Mouse (Mus musculus): ENCODE data around the gene Bcl7b. TPM values are rescaled to one million over a fixed set of nuclear protein-coding genes. Genes with fewer than 3 reads are reported as not detected.

The Bcl7b gene
- polyA plus RNA-seq, 1 experiment from 2014 or later: 48.0 TPM

DNA sequence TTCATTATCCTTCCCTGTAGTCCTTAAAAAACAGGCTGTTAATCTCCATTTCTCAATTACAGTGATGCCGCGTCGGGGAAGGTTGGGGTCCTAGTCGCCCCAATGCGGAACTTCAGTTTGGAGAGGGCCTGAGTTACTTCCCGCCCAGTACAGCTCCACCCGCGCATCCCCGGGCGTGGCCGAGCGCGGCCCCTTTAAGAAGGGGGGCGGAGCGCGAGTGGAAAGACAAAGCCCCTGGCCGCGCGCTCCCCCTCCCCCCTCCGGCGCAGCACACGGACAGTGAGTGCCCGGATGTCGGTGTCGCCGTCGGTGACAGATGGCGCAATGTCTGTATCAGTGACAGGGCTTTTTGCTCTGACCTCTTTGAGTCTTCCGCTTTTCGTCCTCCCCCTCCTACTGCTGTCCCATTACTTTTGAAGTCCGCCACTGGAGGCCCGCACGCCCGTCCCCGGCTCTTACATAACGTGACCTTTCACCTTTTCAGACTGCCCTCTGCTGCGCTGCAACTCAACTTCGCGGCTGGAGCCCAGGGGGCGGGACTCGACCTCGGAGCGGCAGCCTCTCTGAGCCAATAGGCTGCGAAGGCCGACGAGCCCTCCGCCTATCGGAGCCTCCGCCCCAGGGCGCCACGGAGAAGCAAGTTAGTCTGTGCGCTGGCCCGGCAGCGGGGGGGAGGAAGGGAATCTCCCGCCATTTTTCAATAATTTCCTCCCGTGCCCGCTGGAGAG lies 18.7 kb downstream of the Bcl7b start, which contains the start of gene Baz1b:
Gene Baz1b (plus strand): TSS at position 644 of the 728 bp plus-strand sequence.
- WGBS: 0% methylated on average over 57 of the region's 57 CpGs
- peak within 1 kb of the TSS; percentile 96 for H3K27ac ChIP-seq (ENCODE audit: low read depth)

DNA sequence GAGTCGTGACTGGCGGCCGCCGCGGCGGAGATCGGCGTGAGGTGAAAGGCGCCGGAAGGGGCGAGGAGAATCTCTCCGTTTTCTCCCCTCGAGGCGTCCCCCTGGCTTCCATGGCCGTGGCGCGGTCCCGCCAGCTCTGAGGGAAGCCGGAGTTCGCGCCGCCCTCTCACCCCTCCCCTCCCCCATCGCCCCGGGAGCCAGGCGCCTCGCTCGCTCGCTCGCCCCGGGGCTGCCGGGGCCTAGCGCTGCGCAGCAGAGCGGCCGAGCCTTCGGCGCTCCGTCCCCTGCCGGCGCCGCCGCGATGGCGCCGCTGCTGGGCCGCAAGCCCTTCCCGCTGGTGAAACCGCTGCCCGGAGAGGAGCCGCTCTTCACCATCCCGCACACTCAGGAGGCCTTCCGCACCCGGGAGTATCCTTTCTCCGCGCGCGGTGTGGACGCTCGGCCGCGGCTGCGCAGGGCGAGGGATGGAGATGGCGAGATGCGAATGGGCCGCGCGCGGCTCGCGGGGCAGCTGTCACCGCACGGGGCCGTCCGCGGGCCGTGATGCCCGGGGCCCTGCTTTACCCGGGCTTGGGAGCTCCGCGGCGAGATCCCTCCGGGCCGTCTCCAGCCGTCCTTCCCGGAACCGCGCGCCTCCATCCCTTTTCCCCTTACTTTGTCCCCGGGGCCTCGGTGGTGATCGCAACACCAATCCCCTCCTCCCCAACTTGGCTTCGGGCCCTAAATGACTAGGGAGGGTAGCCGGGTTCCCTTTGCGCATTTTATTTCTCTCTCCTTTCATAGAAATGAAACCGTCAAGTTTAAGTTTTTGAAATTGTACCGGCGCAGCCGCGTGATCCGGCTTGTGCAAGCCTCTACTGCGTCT lies 19.5 kb downstream of the Bcl7b start:
- H3K27me3 ChIP-seq (replicated peaks; ENCODE audit: control insufficient read depth, insufficient read depth, low read length): no peaks in the 10 kb centered on the region
- peak overlapping the region; percentile 66 for H3K4me2 ChIP-seq (ENCODE audit: low read length)
- no peak for DNase-seq (ENCODE audit: low spot score)
- peaks cover 16% of the 10 kb centered on the region for H3K4me1 ChIP-seq (replicated peaks; ENCODE audit: control insufficient read depth, insufficient read depth, low read length)
- peak overlapping the region; percentile 97 for H3K9ac ChIP-seq (ENCODE audit: low read length)
- H3K4me3 ChIP-seq (ENCODE audit: low read depth, low read length): peak overlapping the region; percentile 100
- H3K9me3 ChIP-seq (ENCODE audit: control insufficient read depth, low read length): 0 out of 2 replicates have a peak, but pooled peaks cover 5% of the 10 kb centered on the region
- under 1% methylated on average over 86 of the region's 102 CpGs for WGBS
- peak; percentile 61 for ATAC-seq (replicated peaks; ENCODE audit: low FRiP score, low TSS enrichment, low read depth)
- H3K36me3 ChIP-seq (ENCODE audit: control insufficient read depth, insufficient read depth, low read length): peaks cover 22% of the 10 kb centered on the region; the same call in 1 of the 2 replicates
- H3K27ac ChIP-seq (ENCODE audit: low read depth): peak overlapping the region; percentile 96

More for the DNA sequence above, 18.7 kb downstream of the Bcl7b start, which contains the start of gene Baz1b:
- H3K36me3 ChIP-seq (ENCODE audit: control insufficient read depth, insufficient read depth, low read length): peaks cover 21% of the 10 kb centered on the region
- H3K4me2 ChIP-seq (ENCODE audit: low read length): peak within 1 kb of the TSS; percentile 66
- DNase-seq (ENCODE audit: low spot score): peak; percentile 98
- peak; percentile 97 for ATAC-seq (replicated peaks; ENCODE audit: low FRiP score, low TSS enrichment, low read depth)
- peak within 1 kb of the TSS; percentile 97 for H3K9ac ChIP-seq (ENCODE audit: low read length)
- peak within 1 kb of the TSS; percentile 100 for H3K4me3 ChIP-seq (ENCODE audit: low read depth, low read length)
- H3K9me3 ChIP-seq (ENCODE audit: control insufficient read depth, low read length): 0 out of 2 replicates have a peak, but pooled peaks cover 5% of the 10 kb centered on the region
- peaks cover 16% of the 10 kb centered on the region for H3K4me1 ChIP-seq (replicated peaks; ENCODE audit: control insufficient read depth, insufficient read depth, low read length)
- H3K27me3 ChIP-seq (replicated peaks; ENCODE audit: control insufficient read depth, insufficient read depth, low read length): no peaks in the 10 kb centered on the region

DNA sequence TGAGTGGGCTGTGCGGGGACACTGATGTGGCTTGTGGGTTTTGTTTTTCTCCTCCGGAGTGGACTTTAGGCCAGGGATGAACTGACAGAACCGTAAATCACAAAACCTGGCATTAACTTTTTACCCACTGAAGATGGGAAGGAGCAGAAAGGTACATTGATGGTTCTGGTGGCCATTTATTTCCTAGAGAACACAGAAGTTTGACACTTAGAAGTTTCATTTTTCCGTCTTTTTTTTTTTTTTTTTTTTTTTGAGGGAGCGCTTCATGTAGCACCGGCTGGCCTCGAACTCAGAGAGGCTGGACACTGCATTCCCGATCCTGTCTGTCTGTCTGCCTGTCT lies 20.1 kb downstream of the Bcl7b start:
- Histone ChIP-seq H3K4me3 (ENCODE audit: low read depth, low read length) (peak overlapping the region; percentile 100), H3K4me1 (replicated peaks; ENCODE audit: control insufficient read depth, insufficient read depth, low read length) (peaks cover 16% of the 10 kb centered on the region), H3K27ac (ENCODE audit: low read depth) (peak overlapping the region; percentile 96; the same call in 1 of the 2 replicates), H3K36me3 (ENCODE audit: control insufficient read depth, insufficient read depth, low read length) (peaks cover 25% of the 10 kb centered on the region; the same call in 1 of the 2 replicates), H3K27me3 (replicated peaks; ENCODE audit: control insufficient read depth, insufficient read depth, low read length) (no peaks in the 10 kb centered on the region), H3K9me3 (ENCODE audit: control insufficient read depth, low read length) (0 out of 2 replicates have a peak, but pooled peaks cover 5% of the 10 kb centered on the region), H3K9ac (ENCODE audit: low read length) (peak overlapping the region; percentile 97), H3K4me2 (ENCODE audit: low read length) (peak overlapping the region; percentile 66)
- no peak for DNase-seq (ENCODE audit: low spot score)
- WGBS: under 1% methylated on average over 8 of the region's 8 CpGs
- no peak for ATAC-seq (replicated peaks; ENCODE audit: low FRiP score, low TSS enrichment, low read depth)

DNA sequence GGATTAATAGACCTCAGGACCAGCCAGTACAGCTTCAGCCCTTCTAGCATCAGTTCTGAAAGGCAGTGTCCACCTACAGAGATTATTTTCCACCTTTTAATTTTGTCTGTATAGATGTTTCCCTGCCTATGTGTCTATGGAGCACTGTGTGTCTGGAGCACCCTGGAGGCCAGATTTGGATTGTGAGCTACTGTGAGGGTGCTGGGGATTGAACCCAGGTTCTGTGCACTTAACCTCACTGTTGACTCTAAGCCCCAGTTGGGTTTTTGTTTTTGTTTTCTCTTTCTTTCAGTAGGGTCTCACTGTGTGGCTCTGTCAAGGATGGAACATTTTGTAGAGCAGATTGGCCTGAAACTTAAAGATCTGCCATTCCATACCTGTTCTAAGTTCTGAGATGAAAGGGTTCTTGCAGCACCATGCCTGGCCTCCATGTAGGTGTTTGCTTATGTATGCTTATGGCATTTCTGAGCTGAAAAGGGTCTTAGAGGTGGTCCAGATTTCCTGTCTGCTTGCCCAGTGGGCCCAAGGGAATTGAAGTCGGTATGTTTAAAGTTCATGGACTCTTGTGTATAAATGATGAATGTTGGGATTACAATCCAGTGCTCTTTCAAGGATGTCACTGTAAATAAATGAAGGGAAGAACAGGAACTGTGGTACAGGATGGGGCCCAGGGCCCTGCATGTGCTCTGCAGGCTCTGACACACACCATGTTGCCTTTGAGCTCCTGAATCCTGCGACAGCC lies 21.4 kb downstream of the Bcl7b start:
- H3K27ac ChIP-seq (ENCODE audit: low read depth): no peak overlapping the region
- 18% methylated on average over 2 of the region's 2 CpGs for WGBS
- no peaks in the 10 kb centered on the region for H3K27me3 ChIP-seq (replicated peaks; ENCODE audit: control insufficient read depth, insufficient read depth, low read length)
- peaks cover 35% of the 10 kb centered on the region for H3K36me3 ChIP-seq (ENCODE audit: control insufficient read depth, insufficient read depth, low read length)
- no peak for DNase-seq (ENCODE audit: low spot score)
- H3K4me1 ChIP-seq (replicated peaks; ENCODE audit: control insufficient read depth, insufficient read depth, low read length): peaks cover 16% of the 10 kb centered on the region
- ATAC-seq (replicated peaks; ENCODE audit: low FRiP score, low TSS enrichment, low read depth): no peak
- H3K4me3 ChIP-seq (ENCODE audit: low read depth, low read length): peak overlapping the region; percentile 100
- peak overlapping the region; percentile 66 for H3K4me2 ChIP-seq (ENCODE audit: low read length)
- 0 out of 2 replicates have a peak, but pooled peaks cover 4% of the 10 kb centered on the region for H3K9me3 ChIP-seq (ENCODE audit: control insufficient read depth, low read length)
- H3K9ac ChIP-seq (ENCODE audit: low read length): peak overlapping the region; percentile 97

DNA sequence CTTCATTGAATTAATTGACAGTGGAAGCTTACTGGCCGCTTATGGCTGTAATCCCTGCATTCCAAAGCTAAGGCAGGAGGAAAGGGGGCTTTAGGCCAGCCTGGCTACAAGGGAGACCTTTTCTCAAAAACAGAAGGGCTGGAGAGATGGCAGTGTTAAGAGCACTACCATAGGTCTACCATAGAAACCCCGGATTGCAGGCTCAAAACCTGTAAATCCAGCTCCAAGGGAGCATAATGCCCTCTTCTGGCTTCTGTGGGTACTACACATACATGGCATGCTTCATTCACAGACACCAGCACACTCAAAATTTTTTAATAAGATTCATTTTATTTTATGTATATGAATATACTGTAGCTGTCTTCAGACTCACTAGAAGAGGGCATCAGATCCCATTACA lies 23.5 kb downstream of the Bcl7b start:
- ATAC-seq (replicated peaks; ENCODE audit: low FRiP score, low TSS enrichment, low read depth) (no peak), DNase-seq (ENCODE audit: low spot score) (peak; percentile 78)
- H3K9ac ChIP-seq (ENCODE audit: low read length): no peak overlapping the region
- H3K9me3 ChIP-seq (ENCODE audit: control insufficient read depth, low read length): no peaks in the 10 kb centered on the region
- H3K27ac ChIP-seq (ENCODE audit: low read depth): no peak overlapping the region
- H3K36me3 ChIP-seq (ENCODE audit: control insufficient read depth, insufficient read depth, low read length): peaks cover 51% of the 10 kb centered on the region
- H3K27me3 ChIP-seq (replicated peaks; ENCODE audit: control insufficient read depth, insufficient read depth, low read length): no peaks in the 10 kb centered on the region
- no peak overlapping the region for H3K4me2 ChIP-seq (ENCODE audit: low read length)
- peaks cover 16% of the 10 kb centered on the region for H3K4me1 ChIP-seq (replicated peaks; ENCODE audit: control insufficient read depth, insufficient read depth, low read length)
- H3K4me3 ChIP-seq (ENCODE audit: low read depth, low read length): no peak overlapping the region
- 28% methylated on average over 2 of the region's 2 CpGs for WGBS

DNA sequence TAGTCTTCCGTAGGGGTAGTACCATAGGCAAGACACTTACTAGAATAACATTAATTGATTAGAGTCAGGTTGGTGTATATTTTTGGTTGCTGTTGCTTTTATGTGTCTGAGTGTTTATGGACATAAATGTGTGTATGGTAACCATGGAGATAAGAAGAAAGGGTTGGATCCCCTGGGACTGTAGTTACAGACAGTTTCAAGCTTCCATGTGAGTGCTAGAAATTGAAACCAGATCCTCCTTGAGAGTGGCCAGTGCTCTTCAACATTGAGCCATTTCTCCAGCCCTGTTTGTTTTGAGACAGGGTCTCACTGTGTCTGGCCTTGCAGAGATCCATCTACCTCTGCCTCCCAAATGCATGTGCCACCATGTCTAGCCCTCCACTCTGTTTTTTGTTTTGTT lies 24.3 kb downstream of the Bcl7b start:
- DNase-seq (ENCODE audit: low spot score): no peak

DNA sequence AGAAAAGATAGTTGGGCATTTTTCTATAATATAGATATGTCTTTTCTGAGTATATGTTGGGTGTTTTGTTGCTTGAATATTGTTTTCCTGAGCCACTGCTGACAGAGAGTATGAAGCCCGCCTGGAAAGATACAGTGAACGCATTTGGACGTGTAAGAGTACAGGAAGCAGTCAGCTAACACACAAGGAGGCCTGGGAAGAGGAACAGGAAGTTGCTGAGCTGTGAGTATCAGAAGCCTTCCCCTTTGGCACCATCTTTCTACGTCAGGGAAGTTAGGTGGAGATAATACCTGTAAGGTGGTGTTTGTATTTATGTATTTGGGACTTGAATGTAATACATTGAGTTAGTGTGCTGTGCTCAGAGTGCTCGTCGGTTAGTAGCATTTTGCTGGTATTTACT lies 28.3 kb downstream of the Bcl7b start:
- Histone ChIP-seq H3K4me3 (ENCODE audit: low read depth, low read length) (no peak overlapping the region), H3K27ac (ENCODE audit: low read depth) (no peak overlapping the region), H3K4me2 (ENCODE audit: low read length) (no peak overlapping the region), H3K36me3 (ENCODE audit: control insufficient read depth, insufficient read depth, low read length) (peaks cover 79% of the 10 kb centered on the region), H3K9ac (ENCODE audit: low read length) (no peak overlapping the region), H3K9me3 (ENCODE audit: control insufficient read depth, low read length) (no peaks in the 10 kb centered on the region), H3K4me1 (replicated peaks; ENCODE audit: control insufficient read depth, insufficient read depth, low read length) (no peaks in the 10 kb centered on the region), H3K27me3 (replicated peaks; ENCODE audit: control insufficient read depth, insufficient read depth, low read length) (no peaks in the 10 kb centered on the region)
- ATAC-seq (replicated peaks; ENCODE audit: low FRiP score, low TSS enrichment, low read depth) (no peak), DNase-seq (ENCODE audit: low spot score) (no peak)
- WGBS: 81% methylated on average over 6 of the region's 6 CpGs

More for the DNA sequence above, 24.3 kb downstream of the Bcl7b start:
- Histone ChIP-seq H3K9me3 (ENCODE audit: control insufficient read depth, low read length) (no peaks in the 10 kb centered on the region), H3K4me2 (ENCODE audit: low read length) (no peak overlapping the region), H3K27me3 (replicated peaks; ENCODE audit: control insufficient read depth, insufficient read depth, low read length) (no peaks in the 10 kb centered on the region), H3K4me1 (replicated peaks; ENCODE audit: control insufficient read depth, insufficient read depth, low read length) (peaks cover 16% of the 10 kb centered on the region), H3K4me3 (ENCODE audit: low read depth, low read length) (no peak overlapping the region), H3K9ac (ENCODE audit: low read length) (no peak overlapping the region), H3K27ac (ENCODE audit: low read depth) (no peak overlapping the region), H3K36me3 (ENCODE audit: control insufficient read depth, insufficient read depth, low read length) (peaks cover 57% of the 10 kb centered on the region)
- ATAC-seq (replicated peaks; ENCODE audit: low FRiP score, low TSS enrichment, low read depth): no peak
- 87% methylated on average over 1 of the region's 1 CpGs for WGBS

DNA sequence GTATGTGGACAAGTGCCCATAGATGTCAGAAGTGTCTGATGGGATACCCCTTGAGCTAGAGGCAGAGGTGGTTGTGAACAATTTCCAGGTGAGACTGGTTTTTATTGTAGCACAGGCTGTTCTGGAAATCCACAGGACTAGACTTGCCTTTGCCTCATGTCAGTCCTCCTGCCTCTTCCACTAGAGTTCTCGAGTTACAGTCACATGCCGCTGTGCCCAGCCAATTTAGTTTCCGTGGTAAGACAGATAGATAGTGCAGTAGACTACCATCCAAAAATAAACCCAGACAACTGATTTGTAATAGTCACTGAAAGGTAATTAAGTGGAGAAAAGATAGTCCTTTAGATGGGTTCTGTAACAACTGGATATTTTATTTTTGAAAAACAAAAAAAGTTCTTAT lies 34.7 kb downstream of the Bcl7b start:
- H3K36me3 ChIP-seq (ENCODE audit: control insufficient read depth, insufficient read depth, low read length): peaks cover 93% of the 10 kb centered on the region
- H3K27ac ChIP-seq (ENCODE audit: low read depth): no peak overlapping the region
- no peak for DNase-seq (ENCODE audit: low spot score)
- H3K4me3 ChIP-seq (ENCODE audit: low read depth, low read length): no peak overlapping the region
- 82% methylated on average over 3 of the region's 3 CpGs for WGBS
- ATAC-seq (replicated peaks; ENCODE audit: low FRiP score, low TSS enrichment, low read depth): no peak
- no peaks in the 10 kb centered on the region for H3K27me3 ChIP-seq (replicated peaks; ENCODE audit: control insufficient read depth, insufficient read depth, low read length)
- H3K4me1 ChIP-seq (replicated peaks; ENCODE audit: control insufficient read depth, insufficient read depth, low read length): no peaks in the 10 kb centered on the region
- H3K9ac ChIP-seq (ENCODE audit: low read length): no peak overlapping the region
- H3K9me3 ChIP-seq (ENCODE audit: control insufficient read depth, low read length): no peaks in the 10 kb centered on the region
- H3K4me2 ChIP-seq (ENCODE audit: low read length): no peak overlapping the region
